Mouse (Mus musculus): Measurements from ENCODE around the gene Cnnm3. TPM values are rescaled to one million over a fixed set of nuclear protein-coding genes. Genes with fewer than 3 reads are reported as not detected.
A peak's percentile ranks its signal among the peaks of the same experiment; 100 is the strongest.

The Cnnm3 gene
- polyA plus RNA-seq, 1 experiment from 2014 or later, result 1.1 TPM

DNA sequence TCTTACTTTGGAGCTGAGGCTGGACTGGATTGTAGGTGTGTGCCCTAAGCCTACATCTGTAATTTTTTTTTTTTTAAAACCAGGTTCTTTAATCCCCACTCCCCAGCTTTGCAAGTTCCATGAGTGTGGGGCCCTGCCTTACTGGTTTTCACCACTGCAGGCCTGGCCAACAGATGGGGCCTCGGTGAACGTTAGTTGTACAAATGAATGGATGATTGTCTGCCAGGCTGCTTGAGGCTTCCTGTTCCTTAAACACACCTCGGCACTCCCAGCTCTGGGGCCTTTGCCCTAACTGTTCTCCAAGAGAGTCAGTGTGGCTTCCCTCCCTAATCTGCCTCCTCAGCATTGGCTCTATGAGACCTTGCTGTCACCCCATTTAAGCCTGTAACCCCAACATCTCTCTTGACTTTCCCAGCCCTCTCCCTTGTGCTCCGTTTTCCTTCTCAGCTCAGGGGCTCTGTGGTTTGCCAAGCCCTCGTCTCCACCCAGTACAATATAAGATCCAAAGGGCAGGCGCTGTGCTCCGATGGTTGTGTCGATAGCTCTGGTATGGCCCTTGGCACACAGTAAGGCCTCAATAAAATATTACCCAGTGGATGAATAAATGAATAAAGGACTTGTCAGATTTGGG, 36.1 kb upstream of the Cnnm3 start:
- no peaks in the 10 kb centered on the region for H3K9me3 ChIP-seq (replicated peaks; ENCODE audit: control insufficient read depth, low read length)
- no peak overlapping the region for H3K27ac ChIP-seq (ENCODE audit: low read length)
- H3K9ac ChIP-seq (ENCODE audit: low read depth, low read length), result no peak overlapping the region
- no peak overlapping the region for H3K4me3 ChIP-seq (ENCODE audit: low read depth, low read length)
- peak overlapping the region; percentile 26; the same call in 1 of the 2 replicates for H3K4me2 ChIP-seq (ENCODE audit: low read depth, low read length)
- H3K36me3 ChIP-seq (ENCODE audit: control insufficient read depth, insufficient read depth), result no peaks in the 10 kb centered on the region
- 37% methylated on average over 8 of the region's 8 CpGs for WGBS (ENCODE audit: insufficient replicate concordance)
- H3K4me1 ChIP-seq (ENCODE audit: control insufficient read depth, low read depth, low read length), result peaks cover 33% of the 10 kb centered on the region
- no peak for ATAC-seq (ENCODE audit: low read depth)
- peaks cover 12% of the 10 kb centered on the region for H3K27me3 ChIP-seq (ENCODE audit: control insufficient read depth, insufficient read depth, low read depth, low read length)

DNA sequence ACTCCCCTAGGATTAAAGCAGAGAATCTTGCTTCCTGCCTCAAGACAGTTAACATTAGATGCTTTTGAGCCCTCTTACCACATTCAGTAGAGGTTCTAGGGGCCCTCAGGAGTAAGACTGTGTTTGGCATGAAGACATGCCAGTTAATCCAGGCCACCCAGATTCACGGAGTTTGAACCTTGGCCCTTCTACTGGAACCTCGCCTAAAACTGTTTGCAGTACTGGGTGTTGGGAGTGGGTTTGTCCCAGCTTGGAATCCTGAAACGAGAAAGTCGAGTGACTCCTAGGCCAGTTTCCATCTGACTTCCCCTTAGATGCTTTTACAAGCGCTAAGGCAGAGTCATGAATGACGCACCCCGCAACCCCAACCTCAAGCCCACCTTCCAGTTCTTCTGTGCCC, 35.2 kb upstream of the Cnnm3 start:
- WGBS (ENCODE audit: insufficient replicate concordance), result 58% methylated on average over 7 of the region's 7 CpGs
- H3K9ac ChIP-seq (ENCODE audit: low read depth, low read length), result no peak overlapping the region
- no peak for ATAC-seq (ENCODE audit: low read depth)
- H3K4me2 ChIP-seq (ENCODE audit: low read depth, low read length), result no peak overlapping the region
- peaks cover 12% of the 10 kb centered on the region for H3K27me3 ChIP-seq (ENCODE audit: control insufficient read depth, insufficient read depth, low read depth, low read length)
- H3K4me1 ChIP-seq (ENCODE audit: control insufficient read depth, low read depth, low read length), result peaks cover 28% of the 10 kb centered on the region
- no peak overlapping the region for H3K4me3 ChIP-seq (ENCODE audit: low read depth, low read length)
- no peak overlapping the region for H3K27ac ChIP-seq (ENCODE audit: low read length)
- H3K9me3 ChIP-seq (replicated peaks; ENCODE audit: control insufficient read depth, low read length), result no peaks in the 10 kb centered on the region
- H3K36me3 ChIP-seq (ENCODE audit: control insufficient read depth, insufficient read depth), result no peaks in the 10 kb centered on the region

DNA sequence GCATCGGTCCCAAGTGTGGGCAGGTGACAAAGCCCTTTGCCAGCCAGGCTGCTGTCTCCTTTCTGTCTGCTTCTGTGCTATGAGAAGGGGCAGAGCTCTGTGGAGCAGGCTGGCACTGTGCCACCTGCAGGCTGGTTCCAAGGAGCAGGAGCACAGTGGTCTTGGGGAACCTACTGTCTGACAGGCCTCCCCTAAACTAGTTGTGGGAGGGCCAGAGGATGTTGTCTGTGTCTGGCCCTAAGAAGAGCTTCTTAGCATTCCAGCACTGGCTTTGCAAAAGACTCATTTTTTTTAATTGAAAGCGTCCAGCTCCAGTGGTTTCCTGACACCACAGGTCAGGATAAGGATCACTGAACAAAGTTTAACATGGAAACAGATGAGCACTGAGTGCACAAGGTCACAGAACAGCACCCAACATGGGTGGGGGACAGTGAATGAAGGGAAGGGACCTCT, 33.3 kb upstream of the Cnnm3 start:
- Histone ChIP-seq H3K9me3 (replicated peaks; ENCODE audit: control insufficient read depth, low read length) (no peaks in the 10 kb centered on the region), H3K4me2 (ENCODE audit: low read depth, low read length) (no peak overlapping the region), H3K9ac (ENCODE audit: low read depth, low read length) (no peak overlapping the region), H3K4me3 (ENCODE audit: low read depth, low read length) (no peak overlapping the region), H3K4me1 (ENCODE audit: control insufficient read depth, low read depth, low read length) (peaks cover 14% of the 10 kb centered on the region), H3K27me3 (ENCODE audit: control insufficient read depth, insufficient read depth, low read depth, low read length) (no peaks in the 10 kb centered on the region), H3K36me3 (ENCODE audit: control insufficient read depth, insufficient read depth) (no peaks in the 10 kb centered on the region), H3K27ac (ENCODE audit: low read length) (no peak overlapping the region)
- 58% methylated on average over 2 of the region's 2 CpGs for WGBS (ENCODE audit: insufficient replicate concordance)
- no peak for ATAC-seq (ENCODE audit: low read depth)

DNA sequence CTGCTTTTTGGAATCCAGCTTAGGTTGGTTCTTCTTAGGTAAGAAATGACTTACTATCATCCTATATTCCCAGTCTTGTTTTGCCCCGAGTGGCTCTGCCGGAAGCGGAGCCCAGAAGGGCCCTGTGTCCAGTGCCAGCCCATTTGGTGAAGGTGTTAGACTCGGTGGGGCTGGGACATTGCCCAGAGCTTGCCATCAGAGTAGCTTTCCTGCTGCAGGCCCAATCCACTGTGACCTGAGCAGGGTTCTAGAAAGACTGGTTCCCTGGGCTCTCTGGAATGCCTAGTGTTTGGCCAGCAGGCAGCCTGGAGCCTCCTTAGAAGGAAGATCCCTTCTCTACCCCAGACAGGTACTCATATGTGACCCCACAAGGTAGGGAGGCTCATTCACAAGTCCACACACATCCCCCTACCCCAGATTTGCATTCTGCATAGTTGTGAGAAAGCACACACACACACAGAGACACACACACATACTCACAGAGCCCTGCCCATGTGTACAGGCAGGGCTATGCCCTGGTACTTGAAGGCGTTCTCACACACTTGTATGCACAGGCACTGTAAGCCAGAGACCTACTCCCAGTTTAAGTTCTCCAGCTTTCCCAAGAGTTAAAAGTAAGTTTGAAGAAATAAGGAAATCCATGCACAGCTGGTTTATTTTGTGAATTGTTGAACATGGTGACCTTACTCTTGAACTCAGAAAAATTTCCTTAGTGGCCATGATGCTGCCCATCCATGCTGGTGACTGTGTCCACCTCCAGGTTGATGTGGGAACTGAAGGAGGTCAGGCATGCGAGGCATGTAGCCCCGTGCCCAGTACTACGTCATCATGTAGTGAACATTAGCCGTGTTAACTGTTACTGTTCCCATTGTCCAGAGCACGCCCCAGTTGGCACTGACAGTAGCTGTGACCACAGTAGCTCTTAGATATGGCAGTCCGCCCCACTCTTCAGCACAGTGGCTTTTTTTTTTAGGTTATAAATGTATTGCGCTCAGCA, 31.5 kb upstream of the Cnnm3 start:
- 73% methylated on average over 12 of the region's 12 CpGs for WGBS (ENCODE audit: insufficient replicate concordance)
- H3K4me3 ChIP-seq (ENCODE audit: low read depth, low read length), result no peak overlapping the region
- H3K27me3 ChIP-seq (ENCODE audit: control insufficient read depth, insufficient read depth, low read depth, low read length), result no peaks in the 10 kb centered on the region
- H3K36me3 ChIP-seq (ENCODE audit: control insufficient read depth, insufficient read depth), result no peaks in the 10 kb centered on the region
- no peaks in the 10 kb centered on the region for H3K9me3 ChIP-seq (replicated peaks; ENCODE audit: control insufficient read depth, low read length)
- ATAC-seq (ENCODE audit: low read depth), result no peak
- H3K4me1 ChIP-seq (ENCODE audit: control insufficient read depth, low read depth, low read length), result peaks cover 13% of the 10 kb centered on the region
- no peak overlapping the region for H3K4me2 ChIP-seq (ENCODE audit: low read depth, low read length)
- H3K27ac ChIP-seq (ENCODE audit: low read length), result no peak overlapping the region
- no peak overlapping the region for H3K9ac ChIP-seq (ENCODE audit: low read depth, low read length)

DNA sequence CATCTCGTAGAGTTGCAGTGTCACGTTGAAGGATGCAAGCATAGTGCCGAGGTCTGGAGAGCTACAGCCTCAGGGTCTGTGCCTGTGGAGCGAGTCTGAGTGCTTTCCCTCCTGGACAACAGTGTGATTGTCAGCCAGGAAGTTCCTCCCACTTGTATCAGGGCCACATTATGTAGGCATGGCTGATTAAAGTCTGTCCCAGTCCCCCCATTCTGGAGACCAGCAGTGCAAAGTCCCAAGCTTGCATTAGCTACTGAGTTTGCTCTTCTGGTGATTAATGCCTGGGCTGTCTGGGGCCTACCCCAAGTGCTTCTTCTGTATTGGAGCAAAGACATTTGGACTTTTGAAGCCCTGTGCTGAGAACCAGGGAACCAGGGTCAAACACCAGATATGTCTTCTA, 27.8 kb upstream of the Cnnm3 start:
- no peak overlapping the region for H3K4me2 ChIP-seq (ENCODE audit: low read depth, low read length)

DNA sequence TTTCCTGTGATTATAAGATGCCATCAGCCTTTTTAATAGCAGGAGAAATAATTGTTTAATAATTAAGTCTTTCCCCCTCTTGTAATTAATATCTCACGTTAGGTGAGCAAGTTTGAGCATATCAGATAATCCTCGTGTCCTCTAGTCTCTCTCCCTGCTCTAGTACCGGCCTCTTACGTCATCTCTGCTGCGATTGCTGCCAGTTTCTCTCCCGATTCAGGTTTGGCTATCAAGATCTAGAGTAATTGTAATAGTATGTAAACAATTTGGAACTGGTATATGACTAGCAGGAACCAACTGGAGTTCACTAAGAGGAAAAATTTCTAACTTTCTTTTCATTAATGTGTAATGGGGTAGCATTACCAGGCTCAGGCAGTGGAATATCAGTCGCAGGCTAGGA, 26.6 kb upstream of the Cnnm3 start:
- WGBS (ENCODE audit: insufficient replicate concordance), result 56% methylated on average over 7 of the region's 7 CpGs
- no peak overlapping the region for H3K27ac ChIP-seq (ENCODE audit: low read length)
- H3K9me3 ChIP-seq (replicated peaks; ENCODE audit: control insufficient read depth, low read length), result no peaks in the 10 kb centered on the region
- no peak overlapping the region for H3K9ac ChIP-seq (ENCODE audit: low read depth, low read length)
- no peaks in the 10 kb centered on the region for H3K4me1 ChIP-seq (ENCODE audit: control insufficient read depth, low read depth, low read length)
- no peak overlapping the region for H3K4me3 ChIP-seq (ENCODE audit: low read depth, low read length)
- H3K27me3 ChIP-seq (ENCODE audit: control insufficient read depth, insufficient read depth, low read depth, low read length), result no peaks in the 10 kb centered on the region
- no peak for ATAC-seq (ENCODE audit: low read depth)
- H3K4me2 ChIP-seq (ENCODE audit: low read depth, low read length), result no peak overlapping the region
- no peaks in the 10 kb centered on the region for H3K36me3 ChIP-seq (ENCODE audit: control insufficient read depth, insufficient read depth)

More for the DNA sequence above, 27.8 kb upstream of the Cnnm3 start:
- H3K4me3 ChIP-seq (ENCODE audit: low read depth, low read length), result no peak overlapping the region
- H3K9me3 ChIP-seq (replicated peaks; ENCODE audit: control insufficient read depth, low read length), result no peaks in the 10 kb centered on the region
- no peaks in the 10 kb centered on the region for H3K36me3 ChIP-seq (ENCODE audit: control insufficient read depth, insufficient read depth)
- H3K4me1 ChIP-seq (ENCODE audit: control insufficient read depth, low read depth, low read length), result no peaks in the 10 kb centered on the region
- H3K27me3 ChIP-seq (ENCODE audit: control insufficient read depth, insufficient read depth, low read depth, low read length), result no peaks in the 10 kb centered on the region
- 61% methylated on average over 4 of the region's 4 CpGs for WGBS (ENCODE audit: insufficient replicate concordance)
- no peak overlapping the region for H3K27ac ChIP-seq (ENCODE audit: low read length)
- no peak for ATAC-seq (ENCODE audit: low read depth)
- H3K9ac ChIP-seq (ENCODE audit: low read depth, low read length), result no peak overlapping the region

DNA sequence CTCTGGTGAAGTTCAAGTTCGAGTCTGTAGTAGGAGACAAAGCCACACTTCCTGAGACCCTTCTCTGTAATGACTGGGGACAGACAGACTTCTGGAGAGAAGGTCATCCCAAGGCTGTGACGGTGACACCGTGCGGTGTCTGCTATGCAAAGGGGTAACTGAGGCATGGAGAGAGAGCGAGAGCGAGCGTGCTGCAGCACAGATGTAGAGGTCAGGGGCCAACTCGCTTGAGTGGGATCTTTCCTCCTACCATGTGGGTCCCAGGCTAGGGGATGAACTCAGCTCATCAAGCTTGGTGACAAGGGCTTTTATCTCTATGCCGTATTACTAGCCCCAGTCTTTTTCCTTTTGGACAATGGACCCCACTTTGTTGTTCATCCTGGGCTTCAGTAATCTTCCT, 24.6 kb upstream of the Cnnm3 start:
- Histone ChIP-seq H3K4me2 (ENCODE audit: low read depth, low read length) (no peak overlapping the region), H3K27ac (ENCODE audit: low read length) (no peak overlapping the region), H3K4me3 (ENCODE audit: low read depth, low read length) (no peak overlapping the region), H3K9ac (ENCODE audit: low read depth, low read length) (no peak overlapping the region), H3K4me1 (ENCODE audit: control insufficient read depth, low read depth, low read length) (no peaks in the 10 kb centered on the region), H3K27me3 (ENCODE audit: control insufficient read depth, insufficient read depth, low read depth, low read length) (no peaks in the 10 kb centered on the region), H3K36me3 (ENCODE audit: control insufficient read depth, insufficient read depth) (no peaks in the 10 kb centered on the region), H3K9me3 (replicated peaks; ENCODE audit: control insufficient read depth, low read length) (no peaks in the 10 kb centered on the region)
- WGBS (ENCODE audit: insufficient replicate concordance), result 76% methylated on average over 9 of the region's 9 CpGs
- no peak for ATAC-seq (ENCODE audit: low read depth)

DNA sequence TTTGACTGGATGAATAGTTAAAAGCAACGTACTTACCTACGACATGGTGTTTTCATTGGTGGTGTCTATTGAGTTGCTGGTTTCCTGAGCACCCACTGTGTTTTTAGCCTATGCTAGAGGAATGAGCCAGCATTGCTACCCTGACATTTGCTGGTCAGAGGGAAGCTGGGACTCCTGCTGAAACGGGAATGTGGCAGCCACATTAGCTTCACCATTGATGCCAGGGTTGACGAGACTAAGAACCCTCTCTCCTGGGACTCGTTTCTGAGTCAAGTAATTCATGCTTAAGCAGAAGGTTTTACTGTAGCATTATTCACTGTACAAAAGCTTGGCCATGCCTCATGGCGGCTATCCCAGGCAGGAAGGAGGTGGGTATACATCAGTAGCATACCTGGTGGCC, 22.0 kb upstream of the Cnnm3 start:
- H3K27ac ChIP-seq (ENCODE audit: low read length), result no peak overlapping the region
- H3K9ac ChIP-seq (ENCODE audit: low read depth, low read length), result no peak overlapping the region
- no peaks in the 10 kb centered on the region for H3K4me1 ChIP-seq (ENCODE audit: control insufficient read depth, low read depth, low read length)
- no peaks in the 10 kb centered on the region for H3K27me3 ChIP-seq (ENCODE audit: control insufficient read depth, insufficient read depth, low read depth, low read length)
- WGBS (ENCODE audit: insufficient replicate concordance), result 62% methylated on average over 6 of the region's 6 CpGs
- no peaks in the 10 kb centered on the region for H3K9me3 ChIP-seq (replicated peaks; ENCODE audit: control insufficient read depth, low read length)
- no peaks in the 10 kb centered on the region for H3K36me3 ChIP-seq (ENCODE audit: control insufficient read depth, insufficient read depth)
- no peak for ATAC-seq (ENCODE audit: low read depth)
- no peak overlapping the region for H3K4me3 ChIP-seq (ENCODE audit: low read depth, low read length)
- no peak overlapping the region for H3K4me2 ChIP-seq (ENCODE audit: low read depth, low read length)
